Mouse (Mus musculus) bone marrow, adult 2 months (tissue): ENCODE measurements around the gene Gm28051. TPM values are rescaled to one million over a fixed set of nuclear protein-coding genes. Genes with fewer than 3 reads are reported as not detected.

Source experiments
- H3K27ac ChIP-seq: fragments of 200-500 bp; 2 replicates; pipeline ENCODE4 v1.5.1; 2012; ENCODE audit warnings: low read depth, mild to moderate bottlenecking, control low read depth, inconsistent platforms, low read length; ENCODE audit not compliant: control insufficient read depth, poor library complexity, insufficient read depth
- H3K4me1 ChIP-seq: fragments of 200-500 bp; 2 replicates; pipeline ENCODE4 v1.6.1; 2011; ENCODE audit warnings: low read length; ENCODE audit not compliant: control insufficient read depth, insufficient read depth
- H3K4me3 ChIP-seq: fragments of 200-500 bp; replicated peaks from 2 replicates; pipeline ENCODE3; 2011; ENCODE audit warnings: mild to moderate bottlenecking, low read depth, low read length, control low read depth; ENCODE audit not compliant: control insufficient read depth
- CTCF ChIP-seq: fragments of 200-500 bp; IDR thresholded peaks from 2 replicates; pipeline ENCODE4 v1.5.1; 2011; ENCODE audit warnings: low read length, control low read depth; ENCODE audit not compliant: control insufficient read depth, insufficient read depth
- POLR2A ChIP-seq: fragments of 200-500 bp; IDR thresholded peaks from 2 replicates; pipeline ENCODE4 v1.6.1; 2011; ENCODE audit warnings: low read depth, mild to moderate bottlenecking, control low read depth, low read length, borderline replicate concordance; ENCODE audit not compliant: control insufficient read depth
- WGBS: fragments of 180-500 bp; shearing (Covaris S2); methylation state at CpG from one replicate; pipeline ENCODE4 v1.1.7; 2018; 5-methylcytosine and 5-hydroxymethylcytosine counted together
- polyA plus RNA-seq: library from polyadenylated mRNA; stranded (reverse); fragments of >200 nt; gene quantifications from 2 replicates; pipeline ENCODE4 v1.2.4, GENCODE M21; 2011; ENCODE audit warnings: low replicate concordance; ENCODE audit not compliant: missing spikeins, insufficient read depth, insufficient read length

The Gm28051 gene
- polyA plus RNA-seq, 1 experiment, result not detected

DNA sequence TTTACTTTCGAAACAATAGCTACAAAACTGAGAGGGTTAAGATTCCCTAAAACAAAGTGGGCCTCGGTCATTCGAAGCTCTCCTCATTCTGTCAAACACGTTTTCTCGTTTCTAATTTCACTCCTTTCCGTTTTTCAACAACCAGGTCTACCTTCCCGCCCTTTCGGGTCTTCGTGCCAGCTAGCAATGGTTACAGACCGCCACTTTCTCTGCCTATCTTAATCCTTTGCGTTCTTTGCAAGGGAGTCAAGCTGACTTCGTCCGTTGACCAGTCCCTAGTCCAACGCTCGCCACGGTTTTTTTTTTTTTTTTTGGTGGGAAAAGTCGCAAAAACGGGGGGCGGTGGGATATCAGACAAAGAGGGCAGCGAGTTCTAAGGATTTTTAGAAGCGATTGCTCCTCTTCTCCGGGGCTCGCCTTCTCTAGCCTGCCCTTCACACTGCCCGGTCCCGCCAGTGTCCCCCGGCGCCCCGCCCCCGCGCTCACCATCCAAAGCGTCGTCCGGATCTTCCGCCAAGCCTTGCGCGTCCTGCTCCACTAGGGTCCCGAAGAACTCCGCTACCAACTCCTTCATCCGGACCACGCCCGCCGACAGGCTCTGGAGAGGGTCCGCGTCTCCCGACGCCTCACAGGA is 393 bp downstream of the Gm28051 start:
- Histone ChIP-seq H3K4me1 (no peaks in the 10 kb centered on the region; the same call in 1 of the 2 replicates), H3K27ac (peak overlapping the region; percentile 82), H3K4me3 (peak overlapping the region; percentile 91)
- TF ChIP-seq CTCF, result no peak
- peak; percentile 44; the same call in 1 of the 2 replicates for TF ChIP-seq POLR2A
- 1% methylated on average over 46 of the region's 46 CpGs for WGBS

GRCm38 (mm10) chr12:102756304-102756703 is 1.3 kb downstream of the Gm28051 start:
- Histone ChIP-seq H3K4me1 (no peaks in the 10 kb centered on the region; the same call in 1 of the 2 replicates), H3K4me3 (no peak overlapping the region), H3K27ac (no peak overlapping the region)
- peak; percentile 47; the same call in 1 of the 2 replicates for TF ChIP-seq CTCF
- TF ChIP-seq POLR2A, result no peak
- WGBS, result 76% methylated on average over 7 of the region's 7 CpGs

- TF ChIP-seq CTCF (no peak), POLR2A (no peak)
- peaks cover 2% of the 10 kb centered on the region; the same call in 1 of the 2 replicates for H3K4me1 ChIP-seq
- 58% methylated on average over 3 of the region's 3 CpGs for WGBS
- H3K27ac ChIP-seq, result no peak overlapping the region
- no peak overlapping the region for H3K4me3 ChIP-seq
Observed at GRCm38 (mm10) chr12:102748256-102748655, 9.3 kb downstream of the Gm28051 start.

- TF ChIP-seq CTCF (no peak), POLR2A (no peak)
- Histone ChIP-seq H3K4me3 (no peak overlapping the region), H3K4me1 (peaks cover 2% of the 10 kb centered on the region; the same call in 1 of the 2 replicates), H3K27ac (no peak overlapping the region; the same call in 1 of the 2 replicates)
- WGBS, result 10% methylated on average over 6 of the region's 6 CpGs
Observed at GRCm38 (mm10) chr12:102744839-102745238, 12.7 kb downstream of the Gm28051 start.

DNA sequence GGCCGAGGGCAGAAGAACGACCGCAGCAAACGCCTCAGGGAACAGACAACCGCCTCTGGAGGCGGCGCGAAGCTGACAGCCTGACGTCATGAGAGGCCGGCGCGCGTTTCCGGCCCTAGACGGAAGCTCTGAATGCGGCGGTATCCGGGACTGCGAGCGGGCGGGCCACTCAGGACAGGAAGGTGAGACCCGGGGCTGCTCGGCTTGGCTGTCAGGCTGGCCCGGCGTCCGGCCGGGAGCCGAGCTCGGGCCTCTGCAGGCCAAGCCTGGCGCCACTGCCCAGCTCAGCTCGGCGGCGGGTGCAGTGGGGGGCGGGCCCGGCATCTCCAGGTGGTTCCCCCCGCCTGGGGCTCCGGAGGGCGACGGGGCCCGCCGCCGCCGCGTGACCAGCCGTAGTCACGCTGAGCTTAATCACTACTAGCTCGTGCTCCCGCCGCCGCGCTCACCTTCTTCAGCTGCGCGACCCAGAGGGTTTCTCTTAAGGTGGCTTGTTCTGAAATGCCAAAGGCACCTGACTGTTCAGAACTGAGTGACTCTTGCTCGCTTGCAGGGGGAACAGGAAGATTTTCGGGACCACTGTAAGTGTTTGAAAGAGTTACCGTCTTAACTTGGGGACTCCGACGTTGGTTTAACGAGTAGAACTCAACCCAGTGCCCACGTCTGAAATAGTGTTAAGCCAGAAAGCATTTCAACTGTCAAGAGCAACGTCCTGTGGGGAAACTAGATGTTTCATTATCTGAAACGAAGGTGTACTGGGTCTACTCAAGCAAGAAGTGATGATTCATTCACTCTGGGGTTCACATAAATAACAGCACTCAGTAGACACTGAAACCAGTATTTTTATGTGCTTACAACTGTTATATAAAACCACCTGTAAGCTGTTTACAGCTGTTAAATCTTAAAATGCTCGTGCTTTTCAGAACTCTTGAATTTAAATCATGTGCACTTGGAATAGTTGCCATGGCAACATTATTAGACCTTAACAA is 13.7 kb downstream of the Gm28051 start, which contains the start of the genes Moap1 and Tmem251:
Gene Moap1, minus strand, starts transcription at position 73 of the 986 bp plus-strand sequence.
Gene Tmem251, plus strand, starts transcription at position 174 of the 986 bp plus-strand sequence.
- no peak for TF ChIP-seq CTCF
- peak; percentile 59; the same call in 1 of the 2 replicates for TF ChIP-seq POLR2A
- peak within 1 kb of the TSS; percentile 85 for H3K4me3 ChIP-seq
- under 1% methylated on average over 63 of the region's 63 CpGs for WGBS

GRCm38 (mm10) chr12:102743036-102743588 is 14.5 kb downstream of the Gm28051 start:
- WGBS, result 1% methylated on average over 33 of the region's 33 CpGs
- H3K4me3 ChIP-seq, result peak overlapping the region; percentile 85
- peak overlapping the region; percentile 98 for H3K27ac ChIP-seq
- H3K4me1 ChIP-seq, result peaks cover 2% of the 10 kb centered on the region; the same call in 1 of the 2 replicates
- no peak for TF ChIP-seq POLR2A
- TF ChIP-seq CTCF, result no peak

More for the DNA sequence above, 13.7 kb downstream of the Gm28051 start, which contains the start of the genes Moap1 and Tmem251:
- H3K4me1 ChIP-seq, result peaks cover 2% of the 10 kb centered on the region; the same call in 1 of the 2 replicates
- H3K27ac ChIP-seq, result peak within 1 kb of the TSS; percentile 98

- TF ChIP-seq POLR2A (no peak), CTCF (no peak)
- Histone ChIP-seq H3K4me1 (peaks cover 2% of the 10 kb centered on the region; the same call in 1 of the 2 replicates), H3K27ac (no peak overlapping the region), H3K4me3 (no peak overlapping the region)
- 70% methylated on average over 7 of the region's 7 CpGs for WGBS
Observed at GRCm38 (mm10) chr12:102742056-102742455, 15.5 kb downstream of the Gm28051 start.
